In the genomic region with DNA sequence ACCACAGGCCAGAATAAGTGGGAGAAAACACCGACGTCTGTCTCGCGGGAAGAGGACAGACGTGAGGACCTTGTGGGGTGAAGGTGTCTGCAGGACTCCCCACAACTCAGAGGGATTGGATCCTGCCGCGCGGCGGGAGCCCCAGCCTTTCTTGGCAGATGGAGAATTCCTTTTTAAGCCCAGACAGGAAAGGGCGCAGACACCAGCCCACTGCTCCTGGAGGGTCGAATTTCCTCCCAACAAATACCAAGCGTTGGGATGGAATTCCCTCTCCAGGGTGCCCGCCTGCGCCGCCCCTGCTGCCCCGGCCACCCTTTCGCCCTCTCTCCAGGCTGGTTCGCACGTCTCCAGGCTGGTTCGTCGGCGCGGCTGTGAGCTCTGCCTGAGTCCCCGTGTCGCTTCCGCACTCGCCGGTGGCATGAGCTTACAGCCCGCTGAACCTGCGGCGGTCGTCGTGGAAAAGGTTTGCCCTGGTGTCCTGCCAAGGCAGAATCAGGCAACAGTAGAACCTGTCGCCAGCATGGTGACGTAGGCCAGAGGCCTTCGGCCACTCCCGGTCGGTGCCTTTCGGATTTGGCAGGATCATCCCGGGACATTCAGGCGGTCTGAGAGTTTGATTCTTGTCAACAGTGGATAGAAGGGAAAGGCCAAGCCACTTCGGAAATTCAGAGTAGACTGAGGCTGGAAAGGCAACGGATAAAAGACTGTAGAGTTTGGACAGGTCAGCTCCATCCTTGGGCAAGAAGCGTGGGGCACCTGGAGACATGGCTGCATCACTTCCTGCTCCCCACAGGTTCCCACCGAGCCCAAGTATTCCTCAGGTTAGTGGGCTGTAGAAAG, we compare ENCODE assay signal across 9 mouse cellular contexts. TPM values are rescaled to one million over a fixed set of nuclear protein-coding genes. Genes with fewer than 3 reads are reported as not detected.
A peak's percentile ranks its signal among the peaks of the same experiment; 100 is the strongest.
DNase-seq lines count a peak whose midpoint lies in the region; ATAC-seq and TF ChIP-seq lines count a peak whose summit lies in the region.
"Had no signal": no experiment of that assay in that cellular context is flagged by ENCODE, and none has a peak within 500 bp of the region (broad histone marks: within the 10 kb centered on the region; RNA-seq: fewer than 3 reads in every experiment).

No protein-coding gene starts in this region.

- H3K4me3 ChIP-seq in lung, embryonic 14.5 days (ENCODE audit: low read depth, low read length): peak overlapping the region; percentile 37
- H3K4me3 ChIP-seq in embryonic facial prominence, embryonic 13.5 days: peak overlapping the region; percentile 32
- H3K4me3 ChIP-seq in intestine, embryonic 16.5 days (ENCODE audit: low read length): peak overlapping the region; percentile 34
- H3K4me3 ChIP-seq in neural tube, embryonic 14.5 days (ENCODE audit: low read depth, low read length): no peak overlapping the region; the same call in 1 of the 2 replicates
- H3K4me3 ChIP-seq in cerebellum, adult 2 months (replicated peaks; ENCODE audit: insufficient read depth, low read depth, low read length): no peak overlapping the region
- H3K4me3 ChIP-seq: myocyte had no signal

- peaks cover 57% of the 10 kb centered on the region for H3K27me3 ChIP-seq in lung, embryonic 14.5 days (ENCODE audit: insufficient read depth, low read length)
- H3K27me3 ChIP-seq in embryonic facial prominence, embryonic 13.5 days: peaks cover 92% of the 10 kb centered on the region
- peaks cover 47% of the 10 kb centered on the region for H3K27me3 ChIP-seq in intestine, embryonic 16.5 days (replicated peaks; ENCODE audit: control insufficient read depth, insufficient read depth, low read length)
- H3K27me3 ChIP-seq in neural tube, embryonic 14.5 days (ENCODE audit: control insufficient read depth, insufficient read depth, low read length): peaks cover 45% of the 10 kb centered on the region
- H3K27me3 ChIP-seq in cerebellum, adult 2 months (ENCODE audit: control insufficient read depth, insufficient read depth, low read length): peaks cover 13% of the 10 kb centered on the region; the same call in 1 of the 2 replicates

- DNase-seq in lung, embryonic 14.5 days: peak; percentile 64
- DNase-seq in lung, postnatal 25 days (ENCODE audit: low spot score): no peak
- no peak for DNase-seq in left cerebral cortex, postnatal 14 days (ENCODE audit: low spot score in 2 of 2)
- DNase-seq in cerebellum, adult 2 months: no peak

- peak overlapping the region; percentile 64 for H3K4me2 ChIP-seq in lung, embryonic 14.5 days
- H3K4me2 ChIP-seq in embryonic facial prominence, embryonic 13.5 days: peak overlapping the region; percentile 56
- H3K4me2 ChIP-seq in intestine, embryonic 16.5 days (ENCODE audit: low read depth, low read length): peak overlapping the region; percentile 55
- H3K4me2 ChIP-seq in neural tube, embryonic 14.5 days (ENCODE audit: low read depth, low read length): peak overlapping the region; percentile 26

- no peak overlapping the region for H3K27ac ChIP-seq in lung, embryonic 14.5 days (ENCODE audit: low read depth)
- no peak overlapping the region for H3K27ac ChIP-seq in embryonic facial prominence, embryonic 13.5 days
- H3K27ac ChIP-seq in intestine, embryonic 16.5 days (ENCODE audit: low read length): no peak overlapping the region
- no peak overlapping the region for H3K27ac ChIP-seq in neural tube, embryonic 14.5 days (ENCODE audit: low read depth, low read length)
- H3K27ac ChIP-seq in cerebellum, adult 2 months (ENCODE audit: insufficient read depth, low read length): no peak overlapping the region

- TF ChIP-seq POLR2A in cerebellum, adult 2 months (IDR thresholded peaks at IDR 0.05; ENCODE audit: borderline replicate concordance, insufficient read depth, low read length): no peak

- no peak for ATAC-seq in lung, embryonic 14.5 days (ENCODE audit: insufficient read depth)
- no peak for ATAC-seq in embryonic facial prominence, embryonic 13.5 days (ENCODE audit: insufficient number of reproducible peaks, insufficient read depth, low FRiP score, low TSS enrichment, low read depth)
- no peak for ATAC-seq in intestine, embryonic 16.5 days
- no peak for ATAC-seq in neural tube, embryonic 14.5 days (ENCODE audit: low read depth)
- no peak for ATAC-seq in erythroid progenitor cell, adult 5-6 weeks (replicated peaks; ENCODE audit: low FRiP score, poor library complexity, severe bottlenecking)

- H3K4me1 ChIP-seq in lung, embryonic 14.5 days (ENCODE audit: insufficient read depth): no peaks in the 10 kb centered on the region
- peaks cover 9% of the 10 kb centered on the region for H3K4me1 ChIP-seq in embryonic facial prominence, embryonic 13.5 days
- H3K4me1 ChIP-seq in intestine, embryonic 16.5 days (ENCODE audit: control insufficient read depth, insufficient read depth, low read length): peaks cover 7% of the 10 kb centered on the region
- H3K4me1 ChIP-seq in neural tube, embryonic 14.5 days (ENCODE audit: control insufficient read depth, insufficient read depth, low read length): no peaks in the 10 kb centered on the region
- H3K4me1 ChIP-seq in cerebellum, adult 2 months (ENCODE audit: control insufficient read depth, insufficient read depth, low read length): no peaks in the 10 kb centered on the region

- no peaks in the 10 kb centered on the region for H3K36me3 ChIP-seq in lung, embryonic 14.5 days (ENCODE audit: insufficient read depth)
- no peaks in the 10 kb centered on the region for H3K36me3 ChIP-seq in embryonic facial prominence, embryonic 13.5 days
- H3K36me3 ChIP-seq in intestine, embryonic 16.5 days (ENCODE audit: control insufficient read depth, insufficient read depth, low read length): no peaks in the 10 kb centered on the region
- no peaks in the 10 kb centered on the region for H3K36me3 ChIP-seq in neural tube, embryonic 14.5 days (ENCODE audit: control insufficient read depth, insufficient read depth, low read length)

- H3K9ac ChIP-seq in lung, embryonic 14.5 days: no peak overlapping the region
- peak overlapping the region; percentile 49 for H3K9ac ChIP-seq in embryonic facial prominence, embryonic 13.5 days
- peak overlapping the region; percentile 49; the same call in 1 of the 2 replicates for H3K9ac ChIP-seq in intestine, embryonic 16.5 days (ENCODE audit: low read depth, low read length)
- H3K9ac ChIP-seq in neural tube, embryonic 14.5 days (replicated peaks; ENCODE audit: low read depth, low read length): no peak overlapping the region

- intact Hi-C loops in left cerebral cortex, postnatal 14 days (cut with DNase I): no loop called here

- no peaks in the 10 kb centered on the region for H3K9me3 ChIP-seq in lung, embryonic 14.5 days (ENCODE audit: low read depth, low read length)
- H3K9me3 ChIP-seq in embryonic facial prominence, embryonic 13.5 days: no peaks in the 10 kb centered on the region
- no peaks in the 10 kb centered on the region for H3K9me3 ChIP-seq in intestine, embryonic 16.5 days (ENCODE audit: control insufficient read depth, low read length)
- no peaks in the 10 kb centered on the region for H3K9me3 ChIP-seq in neural tube, embryonic 14.5 days (ENCODE audit: control insufficient read depth, low read length)

- TF ChIP-seq CTCF in lung, embryonic 14.5 days (IDR thresholded peaks at IDR 0.05; ENCODE audit: low read depth): no peak
- TF ChIP-seq CTCF in cerebellum, adult 2 months (IDR thresholded peaks at IDR 0.05; ENCODE audit: borderline replicate concordance, insufficient read depth, low read depth, low read length): no peak

- WGBS in lung, embryonic 14.5 days: 2% methylated on average over 45 of the region's 45 CpGs
- WGBS in embryonic facial prominence, embryonic 13.5 days: 2% methylated on average over 45 of the region's 45 CpGs
- WGBS in intestine, embryonic 16.5 days: 5% methylated on average over 45 of the region's 45 CpGs
- 3% methylated on average over 45 of the region's 45 CpGs for WGBS in neural tube, embryonic 14.5 days
- WGBS in cerebellum, adult 2 months: 3% methylated on average over 45 of the region's 45 CpGs

RNA-seq across cellular contexts. Expression of a gene that starts 22.1 kb away (rescaled TPM):
- polyA plus RNA-seq in lung, embryonic 14.5 days (2014; fragmentation: Nextera tagmentation; extraction: Ambion mirVana): not detected in 2 replicates
- not detected in 2 replicates for polyA plus RNA-seq in embryonic facial prominence, embryonic 13.5 days (2015; fragmentation: Nextera tagmentation; extraction: Ambion mirVana)
- not detected in 2 replicates for polyA plus RNA-seq in intestine, embryonic 16.5 days (2015; fragmentation: Nextera tagmentation; extraction: Ambion mirVana)
- polyA plus RNA-seq in neural tube, embryonic 14.5 days (2014; fragmentation: Nextera tagmentation; extraction: Ambion mirVana): 0.70 and 0.71 TPM in 2 replicates
- not detected for total RNA-seq in left cerebral cortex, postnatal 14 days (2021)
- total RNA-seq in erythroid progenitor cell, adult 5-6 weeks (2015; ENCODE audit: low replicate concordance): not detected in 2 replicates
- total RNA-seq in erythroid progenitor cell, adult 5-6 weeks (2017; ENCODE audit: low replicate concordance): not detected in 2 replicates
- polyA plus RNA-seq in cerebellum, adult 2 months (2012; rRNA removed): 0.68 and 0.84 TPM in 2 replicates
- polyA plus RNA-seq: myocyte had no signal

RNA-seq across cellular contexts. Expression of a gene that starts 30.6 kb away (rescaled TPM):
- polyA plus RNA-seq in lung, embryonic 14.5 days (2014; fragmentation: Nextera tagmentation; extraction: Ambion mirVana): not detected in 2 replicates
- not detected in 2 replicates for polyA plus RNA-seq in embryonic facial prominence, embryonic 13.5 days (2015; fragmentation: Nextera tagmentation; extraction: Ambion mirVana)
- 0.24 and 0.45 TPM in 2 replicates for polyA plus RNA-seq in intestine, embryonic 16.5 days (2015; fragmentation: Nextera tagmentation; extraction: Ambion mirVana)
- polyA plus RNA-seq in neural tube, embryonic 14.5 days (2014; fragmentation: Nextera tagmentation; extraction: Ambion mirVana): not detected in 2 replicates
- not detected for total RNA-seq in left cerebral cortex, postnatal 14 days (2021)
- not detected in 2 replicates for total RNA-seq in erythroid progenitor cell, adult 5-6 weeks (2015; ENCODE audit: low replicate concordance)
- total RNA-seq in erythroid progenitor cell, adult 5-6 weeks (2017; ENCODE audit: low replicate concordance): not detected in 2 replicates
- polyA plus RNA-seq in cerebellum, adult 2 months (2012; rRNA removed): not detected in 2 replicates

RNA-seq across cellular contexts. Expression of a gene that starts 45.6 kb away (rescaled TPM):
- polyA plus RNA-seq in lung, embryonic 14.5 days (2014; fragmentation: Nextera tagmentation; extraction: Ambion mirVana): not detected in 2 replicates
- polyA plus RNA-seq in embryonic facial prominence, embryonic 13.5 days (2015; fragmentation: Nextera tagmentation; extraction: Ambion mirVana): not detected in 2 replicates
- polyA plus RNA-seq in intestine, embryonic 16.5 days (2015; fragmentation: Nextera tagmentation; extraction: Ambion mirVana): 1.4 and 1.9 TPM in 2 replicates
- polyA plus RNA-seq in neural tube, embryonic 14.5 days (2014; fragmentation: Nextera tagmentation; extraction: Ambion mirVana): 0.09 TPM in 1 of 2 replicates, not detected in the other
- not detected for total RNA-seq in left cerebral cortex, postnatal 14 days (2021)
- not detected in 2 replicates for total RNA-seq in erythroid progenitor cell, adult 5-6 weeks (2015; ENCODE audit: low replicate concordance)
- not detected in 2 replicates for total RNA-seq in erythroid progenitor cell, adult 5-6 weeks (2017; ENCODE audit: low replicate concordance)
- polyA plus RNA-seq in cerebellum, adult 2 months (2012; rRNA removed): not detected in 2 replicates

RNA-seq across cellular contexts. Expression of a gene that starts 50.6 kb away (rescaled TPM):
- polyA plus RNA-seq in lung, embryonic 14.5 days (2014; fragmentation: Nextera tagmentation; extraction: Ambion mirVana): not detected in 2 replicates
- polyA plus RNA-seq in embryonic facial prominence, embryonic 13.5 days (2015; fragmentation: Nextera tagmentation; extraction: Ambion mirVana): 0.13 TPM in 1 of 2 replicates, not detected in the other
- 8.6 and 10.0 TPM in 2 replicates for polyA plus RNA-seq in intestine, embryonic 16.5 days (2015; fragmentation: Nextera tagmentation; extraction: Ambion mirVana)
- polyA plus RNA-seq in neural tube, embryonic 14.5 days (2014; fragmentation: Nextera tagmentation; extraction: Ambion mirVana): 50.5 and 79.4 TPM in 2 replicates
- total RNA-seq in left cerebral cortex, postnatal 14 days (2021): not detected
- total RNA-seq in erythroid progenitor cell, adult 5-6 weeks (2015; ENCODE audit: low replicate concordance): not detected in 2 replicates
- total RNA-seq in erythroid progenitor cell, adult 5-6 weeks (2017; ENCODE audit: low replicate concordance): 0.15 TPM in 1 of 2 replicates, not detected in the other
- not detected in 2 replicates for polyA plus RNA-seq in cerebellum, adult 2 months (2012; rRNA removed)

Comparison
In these comparisons a context has a peak if more than half of its experiments do, and no peak if none do; other contexts are left out.
1. H3K4me3 ChIP-seq: peak in lung, embryonic 14.5 days (single experiment), embryonic facial prominence, embryonic 13.5 days (single experiment) and intestine, embryonic 16.5 days (single experiment); none in neural tube, embryonic 14.5 days (single experiment) and cerebellum, adult 2 months (single experiment).
2. H3K9ac ChIP-seq: peak in embryonic facial prominence, embryonic 13.5 days (single experiment) and intestine, embryonic 16.5 days (single experiment); none in lung, embryonic 14.5 days (single experiment) and neural tube, embryonic 14.5 days (single experiment).
3. Peak in every context shown above with its lines, with median percentiles within 50 percentile points of each other: H3K4me2 ChIP-seq.